Mouse (Mus musculus) thymus, adult 2 months (tissue): ENCODE measurements around the gene Myl6b. TPM values are rescaled to one million over a fixed set of nuclear protein-coding genes. Genes with fewer than 3 reads are reported as not detected.

Source experiments
- DNase-seq: peaks from one replicate; pipeline ENCODE4 v3.0.0; 2021
- H3K27ac ChIP-seq: fragments of 200-500 bp; 2 replicates; pipeline ENCODE4 v1.5.1; 2012; ENCODE audit warnings: low read length, control low read depth; ENCODE audit not compliant: control insufficient read depth, insufficient read depth
- H3K27me3 ChIP-seq: fragments of 200-500 bp; 2 replicates; pipeline ENCODE4 v1.6.1; 2012; ENCODE audit warnings: mild to moderate bottlenecking, low read length, moderate library complexity, mixed read lengths; ENCODE audit not compliant: control insufficient read depth, insufficient read depth
- H3K36me3 ChIP-seq: fragments of 200-500 bp; 2 replicates; pipeline ENCODE4 v1.6.1; 2012; ENCODE audit warnings: mild to moderate bottlenecking, low read length, moderate library complexity; ENCODE audit not compliant: control insufficient read depth, insufficient read depth
- H3K4me1 ChIP-seq: fragments of 200-500 bp; replicated peaks from 2 replicates; pipeline ENCODE4 v1.6.1; 2012; ENCODE audit warnings: low read length; ENCODE audit not compliant: control insufficient read depth, insufficient read depth
- H3K4me3 ChIP-seq: fragments of 200-500 bp; 2 replicates; pipeline ENCODE4 v1.5.1; 2012; ENCODE audit warnings: mild to moderate bottlenecking, low read length, control low read depth, moderate library complexity; ENCODE audit not compliant: control insufficient read depth, insufficient read depth
- CTCF ChIP-seq: fragments of 200-500 bp; IDR thresholded peaks from 2 replicates; pipeline ENCODE4 v1.5.1; 2012; ENCODE audit warnings: mild to moderate bottlenecking, control low read depth, low read length, moderate library complexity, borderline replicate concordance; ENCODE audit not compliant: control insufficient read depth, poor library complexity, insufficient read depth; ENCODE audit errors: extremely low read depth
- POLR2A ChIP-seq: fragments of 200-500 bp; IDR thresholded peaks from 2 replicates; pipeline ENCODE4 v1.6.1; 2012; ENCODE audit warnings: mild to moderate bottlenecking, low read length, control low read depth, moderate library complexity; ENCODE audit not compliant: control insufficient read depth, poor library complexity, insufficient read depth; ENCODE audit errors: extremely low read depth
- WGBS: fragments of 180-500 bp; shearing (Covaris S2); methylation state at CpG from one replicate; pipeline ENCODE4 v1.1.7; 2018; 5-methylcytosine and 5-hydroxymethylcytosine counted together
- polyA plus RNA-seq: library from polyadenylated mRNA; depleted of rRNA; stranded (reverse); fragments of >200 nt; gene quantifications from 2 replicates; pipeline ENCODE4 v1.2.3, GENCODE M21; 2012

Myl6b gene
- polyA plus RNA-seq, 1 experiment = 3.9 TPM

DNA sequence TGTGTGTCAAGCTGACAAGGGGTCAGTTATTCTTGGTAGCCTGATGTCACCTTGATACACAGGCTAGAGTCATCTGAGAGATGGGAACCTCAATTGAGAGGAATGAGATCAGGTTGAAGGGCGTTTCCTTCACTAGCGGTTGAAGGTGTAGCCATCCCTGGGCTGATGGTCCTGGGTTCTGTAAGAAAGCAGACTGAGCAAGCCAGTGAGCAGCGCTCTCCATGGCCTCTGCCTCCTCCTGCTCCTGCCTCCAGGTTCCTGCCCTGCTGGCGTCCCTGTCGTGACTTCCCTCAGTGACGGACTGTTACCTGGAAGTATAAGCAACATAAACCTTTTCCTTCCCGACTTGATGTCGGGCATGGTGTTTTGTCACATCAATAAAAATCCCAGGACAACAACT, 5.0 kb upstream of the Myl6b start:
- 79% methylated on average over 8 of the region's 8 CpGs for WGBS
- Histone ChIP-seq H3K4me1 (peaks cover 14% of the 10 kb centered on the region), H3K4me3 (no peak overlapping the region), H3K36me3 (no peaks in the 10 kb centered on the region), H3K27me3 (no peaks in the 10 kb centered on the region), H3K27ac (no peak overlapping the region)
- no peak for TF ChIP-seq CTCF
- TF ChIP-seq POLR2A = no peak
- no peak for DNase-seq

DNA sequence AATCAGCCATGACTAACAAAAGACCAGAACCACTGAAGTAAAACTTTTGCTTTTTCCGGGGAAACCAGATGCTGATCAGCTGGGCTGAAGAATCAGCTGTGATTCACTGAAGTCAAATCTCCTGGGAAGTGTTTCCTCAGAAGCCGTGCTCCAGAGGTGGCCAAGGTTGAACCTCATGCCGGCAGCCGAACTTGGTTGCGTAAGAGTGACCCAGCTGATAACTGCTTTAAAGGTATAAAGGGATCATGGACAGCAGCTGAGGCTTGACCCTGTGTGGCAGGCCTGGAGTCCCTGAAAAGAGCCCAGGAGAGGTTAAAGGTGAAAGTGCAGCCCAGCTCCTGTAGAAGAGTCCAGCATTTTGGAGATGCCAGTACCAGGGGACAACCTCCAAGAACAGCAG, 3.9 kb upstream of the Myl6b start:
- H3K4me3 ChIP-seq = no peak overlapping the region
- no peak for DNase-seq
- no peak for TF ChIP-seq CTCF
- no peak for TF ChIP-seq POLR2A
- H3K36me3 ChIP-seq = no peaks in the 10 kb centered on the region
- no peak overlapping the region for H3K27ac ChIP-seq
- 93% methylated on average over 5 of the region's 5 CpGs for WGBS
- no peaks in the 10 kb centered on the region for H3K27me3 ChIP-seq
- peaks cover 18% of the 10 kb centered on the region for H3K4me1 ChIP-seq

DNA sequence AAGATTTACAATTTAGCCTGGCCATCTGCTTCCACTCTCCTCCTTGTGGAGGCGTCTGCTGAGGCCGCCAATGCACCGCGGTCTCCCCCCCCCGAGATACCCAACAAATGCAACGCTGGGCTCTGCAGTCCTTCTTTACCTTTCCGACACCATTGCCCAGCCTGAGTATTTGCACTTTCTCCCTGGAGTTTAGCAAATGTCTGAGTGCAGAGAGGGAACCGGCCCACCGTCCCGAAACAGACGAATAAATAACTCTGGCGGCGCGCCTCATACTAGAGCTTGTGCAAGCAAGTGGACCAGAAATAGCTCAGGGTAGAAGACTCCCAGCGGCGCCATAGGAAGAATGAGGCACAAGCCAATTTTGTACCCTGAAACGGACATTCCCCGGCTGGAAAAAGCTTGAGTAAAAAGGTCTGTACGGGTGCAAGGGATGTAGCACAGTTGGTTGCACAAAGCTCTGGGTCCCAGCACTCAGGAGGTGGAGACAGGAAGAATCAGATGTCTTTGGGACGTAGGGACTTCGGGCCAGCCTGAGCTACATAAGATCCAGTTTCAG, 709 bp upstream of the Myl6b start:
- Histone ChIP-seq H3K36me3 (no peaks in the 10 kb centered on the region), H3K4me3 (peak overlapping the region; percentile 57), H3K4me1 (peaks cover 23% of the 10 kb centered on the region), H3K27ac (peak overlapping the region; percentile 93), H3K27me3 (no peaks in the 10 kb centered on the region)
- under 1% methylated on average over 21 of the region's 21 CpGs for WGBS
- no peak for TF ChIP-seq CTCF
- no peak for TF ChIP-seq POLR2A
- DNase-seq = peak; percentile 41

DNA sequence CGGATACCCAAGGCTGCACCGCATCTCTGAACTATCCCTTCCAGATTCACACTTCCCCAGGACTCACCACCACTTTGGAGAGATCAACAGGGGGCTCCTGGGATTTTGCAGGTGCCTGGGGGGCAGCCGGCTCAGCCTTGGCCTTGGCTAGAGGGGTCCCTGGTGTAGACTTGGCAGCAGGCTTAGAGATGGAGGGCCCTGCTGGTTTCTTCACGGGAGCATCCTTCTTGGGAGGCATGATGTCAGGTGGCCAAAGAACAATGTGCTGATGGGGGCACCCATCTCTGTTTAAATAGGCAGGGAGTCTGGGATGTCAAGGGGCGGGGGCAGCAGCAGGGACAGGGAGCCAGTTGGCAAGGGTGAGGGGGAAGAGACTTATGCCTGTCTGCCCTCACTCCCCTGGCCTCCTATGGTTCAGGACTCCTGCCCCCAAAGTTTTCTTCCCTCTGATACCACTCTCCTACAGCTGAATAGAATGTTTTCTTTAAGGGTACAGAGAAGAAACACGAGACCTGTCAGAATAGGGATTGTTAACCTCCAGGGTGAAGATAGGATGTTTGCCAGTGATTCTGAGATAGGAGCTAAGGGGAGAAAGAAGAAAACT, 1.2 kb downstream of the Myl6b start:
- H3K36me3 ChIP-seq = no peaks in the 10 kb centered on the region
- DNase-seq = no peak
- no peak for TF ChIP-seq CTCF
- no peak for TF ChIP-seq POLR2A
- H3K27ac ChIP-seq = no peak overlapping the region
- WGBS = 93% methylated on average over 6 of the region's 6 CpGs
- no peaks in the 10 kb centered on the region for H3K27me3 ChIP-seq
- H3K4me3 ChIP-seq = no peak overlapping the region
- H3K4me1 ChIP-seq = peaks cover 24% of the 10 kb centered on the region

DNA sequence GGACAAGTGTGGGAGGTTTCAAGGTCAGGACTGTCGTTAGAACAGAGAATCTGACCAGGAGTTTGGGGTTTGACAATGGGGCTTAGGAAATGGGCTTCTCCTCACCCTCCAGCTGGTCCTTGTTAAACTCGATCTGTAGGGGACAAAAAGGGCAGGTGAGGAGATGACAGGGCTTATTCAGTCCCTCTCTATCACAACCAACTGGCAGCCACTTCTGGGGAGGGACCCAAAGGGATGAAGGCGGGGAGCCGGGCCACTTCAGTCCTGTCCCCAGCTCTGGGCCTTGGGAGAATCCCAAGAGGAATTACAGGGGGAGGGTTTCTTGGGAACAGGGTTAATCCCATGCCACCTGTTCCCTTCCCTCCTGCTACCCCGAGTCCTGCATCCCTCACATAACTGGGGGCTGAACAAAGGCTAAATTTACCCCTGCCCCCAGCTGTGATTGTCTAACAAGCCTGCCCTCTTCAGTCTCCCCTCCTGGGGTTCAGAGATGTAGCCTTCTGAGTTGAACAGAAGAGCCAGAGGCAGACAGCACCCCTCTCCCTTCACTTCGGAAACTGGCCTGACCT, 1.9 kb downstream of the Myl6b start:
- TF ChIP-seq POLR2A = no peak
- no peak for TF ChIP-seq CTCF
- H3K27ac ChIP-seq = no peak overlapping the region
- H3K27me3 ChIP-seq = no peaks in the 10 kb centered on the region
- peaks cover 31% of the 10 kb centered on the region for H3K4me1 ChIP-seq
- no peak for DNase-seq
- H3K36me3 ChIP-seq = no peaks in the 10 kb centered on the region; the same call in 1 of the 2 replicates
- 91% methylated on average over 6 of the region's 6 CpGs for WGBS
- no peak overlapping the region for H3K4me3 ChIP-seq

DNA sequence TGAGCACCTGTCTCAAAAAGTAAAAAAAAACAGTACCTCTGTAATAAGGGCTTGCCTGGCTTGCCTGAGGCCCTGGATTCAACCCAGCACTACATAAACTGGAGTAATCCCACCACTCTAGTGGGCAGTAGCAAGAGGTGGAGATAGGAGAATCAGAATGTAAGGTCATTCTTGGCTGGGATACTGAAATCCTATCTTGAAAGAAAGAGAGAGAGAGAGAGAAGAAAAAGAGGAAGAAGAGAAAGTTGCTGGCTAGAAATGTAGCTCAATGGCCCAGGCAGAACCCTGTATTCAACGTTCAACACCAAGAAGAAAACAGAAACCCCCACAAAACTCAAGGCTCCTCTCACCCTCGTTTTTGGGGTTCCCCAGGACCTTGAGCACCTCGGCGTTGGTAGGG, 2.6 kb downstream of the Myl6b start:
- Histone ChIP-seq H3K27ac (no peak overlapping the region), H3K4me1 (peaks cover 35% of the 10 kb centered on the region), H3K36me3 (peaks cover 6% of the 10 kb centered on the region), H3K4me3 (no peak overlapping the region), H3K27me3 (no peaks in the 10 kb centered on the region)
- TF ChIP-seq CTCF (no peak), POLR2A (no peak)
- DNase-seq = no peak
- 47% methylated on average over 4 of the region's 4 CpGs for WGBS
